Mouse (Mus musculus) megakaryocyte progenitor cell, adult 5-6 weeks (primary cell): ENCODE measurements at regions not wholly inside any gene's neighbourhood (a gene's known extent, or its start where the extent isn't known, plus 50 kb on each side); places are given as distances from the start of the nearest gene placed in this dataset.
A peak's percentile ranks its signal among the peaks of the same experiment; 100 is the strongest.

Source experiments
- ATAC-seq: replicated peaks from 2 replicates; pipeline ENCODE4 v1.8.0; 2016; ENCODE audit warnings: mild to moderate bottlenecking, moderate TSS enrichment, inconsistent platforms; ENCODE audit not compliant: poor library complexity

DNA sequence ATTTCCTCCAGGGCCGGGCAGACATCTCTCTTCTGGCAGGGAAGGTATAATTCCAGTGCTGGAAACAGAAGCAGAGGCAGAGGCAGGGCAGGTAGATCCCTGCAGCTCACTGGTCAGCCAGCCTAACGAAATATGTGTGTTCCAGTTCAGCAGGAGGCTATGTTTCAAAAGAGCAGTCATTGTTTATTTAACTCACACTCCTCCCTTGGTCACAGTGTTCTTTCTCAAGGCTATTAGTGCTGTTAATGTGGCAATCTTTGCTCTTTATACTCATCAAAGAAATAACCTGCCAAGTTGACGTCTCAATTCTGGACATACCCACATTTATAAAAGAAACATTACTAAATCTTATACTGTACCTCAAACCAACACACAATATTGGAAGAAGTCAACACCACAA, 253.3 kb upstream of the Adgrl3 start:
- ATAC-seq, result no peak

DNA sequence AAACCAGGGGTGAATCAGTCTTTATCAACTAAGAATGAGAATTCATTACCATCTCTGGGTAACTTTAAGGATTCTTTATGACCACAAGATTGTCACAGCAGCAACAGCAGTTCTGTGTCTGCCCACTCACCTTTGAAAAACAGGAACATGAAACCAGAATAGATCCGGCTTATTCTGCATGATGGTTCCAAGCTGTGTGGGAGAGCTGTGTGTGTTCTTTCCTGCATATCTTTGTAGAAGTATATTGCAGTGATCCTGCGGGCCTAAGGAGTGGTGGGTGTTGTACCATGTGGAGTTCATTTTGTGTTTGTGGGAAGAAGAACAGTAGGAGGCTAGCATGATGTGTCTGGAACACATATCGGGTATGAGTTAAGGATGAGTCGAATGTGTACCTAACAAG, 236.0 kb upstream of the Adgrl3 start:
- no peak for ATAC-seq

DNA sequence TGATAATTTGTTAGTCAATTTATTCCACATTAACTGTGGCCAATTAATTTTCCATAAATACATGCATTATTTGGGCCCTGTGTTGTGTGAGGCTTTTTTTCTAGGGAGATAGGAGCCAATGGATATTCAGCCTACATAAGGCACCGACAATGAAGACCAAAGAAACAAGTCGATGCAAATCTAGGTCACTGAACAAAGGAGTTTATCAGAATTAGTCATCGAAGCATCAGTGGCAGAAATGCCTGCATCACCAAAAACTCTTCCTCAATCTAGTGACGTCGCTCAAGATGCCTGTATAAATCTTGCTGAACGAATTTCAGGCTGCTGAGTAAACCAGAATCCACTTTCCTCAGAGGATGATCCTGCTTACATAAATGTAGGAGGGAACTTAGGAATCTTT, 235.2 kb upstream of the Adgrl3 start:
- no peak for ATAC-seq

DNA sequence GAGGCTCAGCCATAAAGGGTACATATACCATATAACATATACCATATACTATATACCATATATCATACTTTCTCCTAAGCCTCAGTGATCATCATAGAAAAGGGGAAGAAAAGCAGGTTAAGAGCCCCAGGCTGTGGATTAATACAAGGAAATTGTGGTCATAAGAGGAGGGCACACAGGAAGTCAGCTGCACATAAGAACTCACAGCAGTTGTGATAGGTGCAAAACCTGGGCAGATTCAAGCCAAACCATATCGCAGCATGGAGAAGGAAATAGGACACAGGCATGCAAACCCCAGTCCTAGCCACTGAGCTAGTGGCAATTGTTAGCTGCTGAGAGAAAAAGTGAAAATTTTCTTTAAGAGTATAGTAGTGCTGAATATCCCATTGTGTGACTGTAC, 228.3 kb upstream of the Adgrl3 start:
- ATAC-seq, result peak; percentile 92

DNA sequence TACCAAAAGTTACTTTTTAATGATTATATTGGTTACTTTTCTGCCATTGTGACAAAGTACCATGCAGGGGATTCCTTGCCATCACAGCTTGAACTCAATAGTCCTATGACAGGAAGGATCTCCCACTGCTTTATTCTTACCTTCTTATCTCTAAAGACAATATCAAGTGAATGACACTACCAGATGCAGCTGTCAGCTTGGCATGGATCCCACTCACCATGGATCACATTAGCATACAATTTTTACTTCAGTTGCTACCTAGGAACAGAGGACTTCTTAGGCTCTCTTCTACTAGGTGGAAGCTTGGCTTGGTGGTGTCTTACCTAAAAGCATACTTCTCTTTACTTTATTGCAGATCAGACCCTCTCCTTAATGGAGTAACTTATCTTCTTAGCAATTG, 220.2 kb upstream of the Adgrl3 start:
- no peak for ATAC-seq

DNA sequence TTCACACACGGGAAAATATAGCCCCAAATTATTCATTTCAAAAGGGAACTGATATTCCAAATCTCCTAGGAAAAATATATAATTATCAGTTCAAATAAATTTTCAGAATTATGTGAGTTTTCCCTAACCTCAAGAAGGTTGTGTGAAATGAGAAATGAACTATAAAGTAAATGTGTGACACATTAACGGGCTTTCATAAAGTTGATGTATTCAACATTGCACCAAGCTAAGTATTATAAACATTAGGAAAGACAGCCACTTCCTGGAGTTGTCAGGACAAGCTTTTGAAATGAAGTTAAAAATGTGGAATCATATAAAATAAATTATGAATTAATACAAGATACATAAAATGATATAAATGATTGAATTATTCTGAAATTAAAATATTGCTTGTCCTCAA, 207.0 kb upstream of the Adgrl3 start:
- no peak for ATAC-seq

DNA sequence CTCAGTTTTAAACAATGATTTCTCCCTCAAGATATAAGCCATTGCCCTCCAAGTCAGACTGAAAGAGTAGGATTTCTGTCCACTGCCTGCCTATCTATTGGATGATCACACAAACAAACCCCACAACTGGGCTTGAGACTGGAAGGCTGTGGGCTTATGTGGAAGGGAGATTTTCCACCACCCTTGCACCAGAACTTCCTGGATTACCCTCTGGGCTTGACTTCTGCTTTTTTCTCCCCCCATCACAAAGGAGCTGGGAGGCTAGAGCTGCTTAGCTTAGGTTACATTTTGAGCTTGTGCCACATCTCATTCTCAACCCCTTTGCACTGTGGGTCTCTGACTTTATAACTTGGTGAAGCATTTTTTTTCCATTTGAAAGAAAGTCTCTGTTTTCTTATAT, 200.7 kb upstream of the Adgrl3 start:
- peak; percentile 97 for ATAC-seq

DNA sequence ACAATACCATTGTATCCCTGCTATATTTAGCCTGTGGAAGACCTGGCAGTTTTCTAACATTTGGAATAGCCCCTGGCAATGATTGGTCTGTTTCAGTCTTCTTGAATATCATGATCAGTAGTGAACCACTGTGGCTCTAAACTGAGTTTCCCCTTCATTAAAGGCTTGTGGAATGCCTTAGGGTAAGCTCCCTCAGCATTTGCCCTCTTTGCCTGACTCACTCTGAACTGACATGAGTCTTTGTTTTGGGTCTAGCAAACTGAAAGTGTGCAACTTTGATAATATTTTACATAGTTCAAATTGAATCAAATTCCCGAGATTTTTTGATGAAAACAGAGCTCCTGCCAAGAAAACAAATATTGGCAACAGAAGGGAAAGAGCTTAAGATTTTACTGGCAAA, 177.4 kb upstream of the Adgrl3 start:
- ATAC-seq, result no peak

DNA sequence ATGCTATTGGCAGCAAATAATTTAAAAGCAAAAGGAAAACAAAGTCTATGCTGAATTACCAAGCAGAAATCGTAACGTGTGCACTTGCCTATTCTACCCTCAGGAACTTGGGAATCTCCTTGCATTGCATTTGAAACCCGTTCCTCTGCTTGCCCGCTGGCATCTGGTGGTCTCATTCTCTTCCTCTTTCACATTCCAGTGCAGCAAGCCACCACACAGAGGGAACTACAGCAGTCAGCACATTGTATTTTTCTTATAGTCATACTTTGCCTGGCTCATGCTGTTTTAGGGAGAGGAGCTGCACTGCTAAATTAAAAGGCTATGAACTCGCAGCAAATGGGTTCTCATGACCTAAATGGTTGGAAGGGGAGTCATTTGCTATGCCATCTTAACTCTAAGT, 164.9 kb upstream of the Adgrl3 start:
- ATAC-seq, result peak; percentile 88

DNA sequence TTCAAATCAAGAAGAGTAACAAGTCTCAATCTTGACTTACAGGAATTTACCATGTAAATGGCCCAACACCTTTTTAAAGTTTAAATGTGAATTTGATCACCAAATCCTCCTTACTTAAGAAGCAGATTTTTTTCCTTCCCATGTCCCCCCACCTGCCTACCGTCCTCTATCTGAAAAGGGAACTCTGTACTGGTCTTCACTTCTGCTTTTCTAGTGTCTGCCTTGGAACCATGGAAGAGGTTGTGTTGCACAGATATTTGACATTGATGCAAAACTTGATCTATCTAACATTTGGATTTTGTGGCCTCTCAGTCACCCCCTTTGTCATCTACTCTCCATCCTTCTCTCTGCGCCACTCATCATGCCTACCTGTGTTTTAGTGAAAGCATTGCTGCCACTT, 143.3 kb upstream of the Adgrl3 start:
- ATAC-seq, result peak; percentile 69

DNA sequence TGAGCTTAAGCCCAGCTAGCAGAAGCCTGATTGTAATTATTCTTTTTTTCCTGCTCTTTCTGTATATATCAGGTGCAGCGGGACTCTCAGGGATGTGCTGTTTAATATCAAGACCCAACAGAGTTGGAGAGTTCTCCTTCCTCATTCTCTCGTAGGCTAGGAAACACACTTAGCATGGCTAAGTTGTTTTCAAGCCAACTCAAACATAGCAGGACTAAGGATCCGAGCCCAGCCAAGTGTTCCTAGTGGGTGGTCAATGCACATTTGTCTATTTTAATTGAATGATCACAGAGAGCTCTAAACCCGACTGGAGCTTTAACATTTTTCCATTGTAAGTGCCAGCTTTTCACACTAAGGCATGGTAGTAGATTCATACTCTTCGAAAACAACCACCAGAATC, 121.7 kb upstream of the Adgrl3 start:
- no peak for ATAC-seq

DNA sequence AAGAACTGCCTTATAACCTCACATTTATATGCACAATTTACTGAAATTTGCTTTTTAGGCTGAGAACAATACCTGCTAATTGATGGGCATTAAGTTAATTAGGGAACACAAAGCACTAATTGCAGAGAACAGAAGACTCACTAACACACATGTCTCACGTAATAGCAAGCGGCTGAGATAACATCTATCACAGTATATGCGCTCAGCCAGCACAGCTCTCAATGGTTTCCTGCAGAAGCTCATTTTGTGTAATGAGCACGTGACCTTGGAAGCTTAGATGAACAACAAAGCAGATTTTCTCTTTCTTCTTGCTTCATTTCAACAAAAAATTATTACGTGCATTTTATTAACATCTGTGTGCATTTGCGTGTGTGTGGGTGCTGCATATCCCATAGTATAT, 111.2 kb upstream of the Adgrl3 start:
- ATAC-seq, result no peak

DNA sequence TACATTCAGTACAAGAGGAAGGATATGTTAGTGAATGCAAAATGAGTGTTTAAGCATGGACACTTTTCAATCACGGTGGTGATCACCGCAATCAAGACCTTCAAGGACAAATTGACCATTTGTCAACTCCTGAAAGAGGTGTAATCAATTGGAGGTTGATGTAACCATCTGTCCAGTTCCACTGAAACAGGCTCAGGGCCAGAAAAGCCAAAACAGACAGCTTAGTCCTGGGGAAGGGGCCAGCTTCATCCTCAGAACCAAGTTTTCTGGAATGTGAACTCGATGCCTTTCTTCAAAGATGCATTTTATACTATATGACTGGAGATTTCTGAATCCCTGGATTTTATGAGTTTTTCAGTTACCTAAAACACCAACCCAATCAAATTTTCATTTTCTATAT, 81.1 kb upstream of the Adgrl3 start:
- ATAC-seq, result no peak

DNA sequence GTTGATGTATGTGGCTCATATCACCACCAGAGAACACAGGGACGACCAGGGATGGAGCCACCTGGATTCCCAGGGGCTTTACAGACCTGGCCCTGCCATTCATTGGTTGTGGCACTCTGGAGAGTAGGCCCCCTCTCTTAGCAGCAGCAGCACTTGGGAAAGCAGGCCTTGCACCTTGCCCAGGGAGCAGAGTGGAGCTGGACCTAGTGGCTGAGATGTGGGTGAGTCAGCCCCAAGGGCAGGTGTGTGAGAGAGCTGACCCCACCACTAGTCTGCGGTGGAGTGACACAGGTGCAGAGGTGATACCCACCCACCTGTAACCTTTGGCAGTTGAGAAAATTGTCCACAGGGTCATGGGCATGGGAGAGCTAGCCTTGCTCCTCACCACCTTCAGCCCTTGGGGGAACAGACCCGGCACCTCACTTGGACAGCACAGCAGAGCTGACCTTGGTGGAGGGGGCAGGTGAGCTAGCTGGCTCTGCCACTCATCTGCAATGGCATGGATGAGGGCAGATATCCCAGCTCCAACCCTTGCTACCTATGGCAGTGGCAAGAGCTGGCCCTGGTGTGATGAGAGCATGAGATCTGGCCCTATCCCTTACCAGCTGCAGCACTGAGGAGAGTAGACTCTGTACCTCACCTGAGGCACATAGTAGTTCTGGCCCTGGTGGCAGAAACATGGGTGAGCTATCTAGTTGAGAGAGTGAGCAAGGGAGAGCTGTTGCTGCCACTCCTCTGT, 67.9 kb upstream of the Adgrl3 start:
- ATAC-seq, result no peak

DNA sequence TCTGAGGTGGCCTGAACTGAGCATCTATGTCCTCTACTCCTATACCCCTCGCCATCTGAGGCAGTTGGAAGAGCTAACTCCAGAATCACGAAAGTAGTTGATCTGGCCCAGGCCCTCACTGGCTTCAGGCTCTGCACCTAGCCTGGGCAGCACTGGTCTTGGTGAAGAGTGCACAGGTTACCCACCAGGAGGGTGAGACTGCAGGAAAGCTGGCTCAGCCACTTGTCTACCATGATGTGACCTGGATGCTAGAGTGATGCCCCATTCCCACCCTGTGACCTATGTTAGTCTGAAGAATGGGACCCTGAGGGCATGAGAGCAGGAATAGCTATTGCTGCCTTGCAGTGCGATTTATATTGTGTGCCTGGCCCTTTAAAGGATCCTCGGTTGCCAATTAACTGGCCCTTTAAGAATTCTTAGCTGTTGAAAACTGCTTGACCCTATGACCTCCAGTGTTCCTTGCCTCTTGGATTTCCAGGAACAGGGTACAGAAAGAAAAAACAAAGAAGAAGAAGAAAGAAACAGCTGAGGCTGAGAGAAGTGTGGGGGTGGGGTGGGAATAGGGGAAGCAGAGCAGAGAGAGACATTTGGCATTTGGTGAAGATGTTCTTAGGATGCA, 67.2 kb upstream of the Adgrl3 start:
- ATAC-seq, result no peak
